In genomic region chr15:89168922-89169321, GRCm38 (mm10) we compare ENCODE assay signal across 7 mouse cellular contexts. TPM values are rescaled to one million over a fixed set of nuclear protein-coding genes. Genes with fewer than 3 reads are reported as not detected.
A peak's percentile ranks its signal among the peaks of the same experiment; 100 is the strongest.
DNase-seq lines count a peak whose midpoint lies in the region; ATAC-seq and TF ChIP-seq lines count a peak whose summit lies in the region.

No protein-coding gene starts in this region.

- no peak for TF ChIP-seq POLR2A in liver, adult 2 months (IDR thresholded peaks at IDR 0.05; ENCODE audit: extremely low read depth, insufficient read depth, low read length)

- ATAC-seq in liver, postnatal 0 days, result no peak
- no peak for ATAC-seq in embryonic facial prominence, embryonic 13.5 days (ENCODE audit: insufficient number of reproducible peaks, insufficient read depth, low FRiP score, low TSS enrichment, low read depth)
- no peak for ATAC-seq in hindbrain, embryonic 12.5 days (ENCODE audit: low FRiP score)
- no peak for ATAC-seq in neural tube, embryonic 12.5 days (ENCODE audit: low FRiP score, low read depth)

- no peak overlapping the region for H3K4me3 ChIP-seq in liver, adult 2 months (ENCODE audit: insufficient read depth, low read depth, low read length)
- no peak overlapping the region for H3K4me3 ChIP-seq in liver, postnatal 0 days (ENCODE audit: low read depth, low read length)
- peak overlapping the region; percentile 16 for H3K4me3 ChIP-seq in embryonic facial prominence, embryonic 13.5 days
- no peak overlapping the region for H3K4me3 ChIP-seq in hindbrain, embryonic 12.5 days
- no peak overlapping the region for H3K4me3 ChIP-seq in neural tube, embryonic 12.5 days

- no peak overlapping the region for H3K9ac ChIP-seq in liver, adult 2 months (ENCODE audit: low read depth, low read length)
- no peak overlapping the region for H3K9ac ChIP-seq in liver, postnatal 0 days (replicated peaks)
- H3K9ac ChIP-seq in embryonic facial prominence, embryonic 13.5 days, result peak overlapping the region; percentile 47; the same call in 1 of the 2 replicates
- H3K9ac ChIP-seq in hindbrain, embryonic 12.5 days, result 0 out of 2 replicates have a peak overlapping the region, but pooled peaks have one; percentile 38
- 0 out of 2 replicates have a peak overlapping the region, but pooled peaks have one; percentile 21 for H3K9ac ChIP-seq in neural tube, embryonic 12.5 days

- TF ChIP-seq CTCF in liver, adult 2 months (IDR thresholded peaks at IDR 0.05; ENCODE audit: low read depth, low read length), result no peak
- no peak for TF ChIP-seq CTCF in liver, postnatal 0 days (IDR thresholded peaks at IDR 0.05; ENCODE audit: low read depth)

- no peaks in the 10 kb centered on the region for H3K27me3 ChIP-seq in liver, adult 2 months (ENCODE audit: control insufficient read depth, insufficient read depth, low read length)
- H3K27me3 ChIP-seq in liver, postnatal 0 days (ENCODE audit: insufficient read depth, low read length), result peaks cover 10% of the 10 kb centered on the region; the same call in 1 of the 2 replicates
- no peaks in the 10 kb centered on the region for H3K27me3 ChIP-seq in embryonic facial prominence, embryonic 13.5 days
- H3K27me3 ChIP-seq in hindbrain, embryonic 12.5 days, result no peaks in the 10 kb centered on the region
- H3K27me3 ChIP-seq in neural tube, embryonic 12.5 days (replicated peaks), result no peaks in the 10 kb centered on the region

- peaks cover 35% of the 10 kb centered on the region; the same call in 1 of the 2 replicates for H3K79me2 ChIP-seq in liver, adult 2 months (ENCODE audit: control insufficient read depth, insufficient read depth, low read length)

- DNase-seq in liver, adult 2 months (ENCODE audit: extremely low read depth, low read depth, low spot score), result no peak
- DNase-seq in liver, postnatal 0 days, result no peak
- DNase-seq in frontal cortex, postnatal 14 days (ENCODE audit: low spot score in 2 of 2), result no peak
- no peak for DNase-seq in layer of hippocampus, adult 8-10 months (ENCODE audit: low spot score in 2 of 2)

- no peaks in the 10 kb centered on the region for H3K9me3 ChIP-seq in liver, postnatal 0 days (ENCODE audit: low read length)
- no peaks in the 10 kb centered on the region for H3K9me3 ChIP-seq in embryonic facial prominence, embryonic 13.5 days
- H3K9me3 ChIP-seq in hindbrain, embryonic 12.5 days (replicated peaks), result no peaks in the 10 kb centered on the region
- H3K9me3 ChIP-seq in neural tube, embryonic 12.5 days, result no peaks in the 10 kb centered on the region

- H3K4me1 ChIP-seq in liver, adult 2 months (ENCODE audit: control insufficient read depth, insufficient read depth, low read length), result peaks cover 28% of the 10 kb centered on the region
- H3K4me1 ChIP-seq in liver, postnatal 0 days (ENCODE audit: insufficient read depth), result peaks cover 40% of the 10 kb centered on the region
- H3K4me1 ChIP-seq in embryonic facial prominence, embryonic 13.5 days, result peaks cover 59% of the 10 kb centered on the region
- peaks cover 50% of the 10 kb centered on the region for H3K4me1 ChIP-seq in hindbrain, embryonic 12.5 days
- peaks cover 48% of the 10 kb centered on the region for H3K4me1 ChIP-seq in neural tube, embryonic 12.5 days

- TF ChIP-seq EP300 in liver, postnatal 0 days (IDR thresholded peaks at IDR 0.05; ENCODE audit: low read depth), result no peak

- H3K4me2 ChIP-seq in liver, postnatal 0 days (ENCODE audit: low read depth, low read length), result no peak overlapping the region
- peak overlapping the region; percentile 53 for H3K4me2 ChIP-seq in embryonic facial prominence, embryonic 13.5 days
- H3K4me2 ChIP-seq in hindbrain, embryonic 12.5 days (replicated peaks), result peak overlapping the region; percentile 9; the same call in 1 of the 2 replicates
- H3K4me2 ChIP-seq in neural tube, embryonic 12.5 days (replicated peaks), result peak overlapping the region; percentile 37

- WGBS in liver, adult 2 months, result 72% methylated on average over 10 of the region's 10 CpGs
- WGBS in liver, postnatal 0 days (ENCODE audit: insufficient replicate concordance), result 69% methylated on average over 10 of the region's 10 CpGs
- WGBS in embryonic facial prominence, embryonic 13.5 days, result 44% methylated on average over 10 of the region's 10 CpGs
- WGBS in hindbrain, embryonic 12.5 days, result 51% methylated on average over 10 of the region's 10 CpGs
- 65% methylated on average over 10 of the region's 10 CpGs for WGBS in neural tube, embryonic 12.5 days

- 0 out of 2 replicates have a peak overlapping the region, but pooled peaks have one; percentile 2 for H3K27ac ChIP-seq in liver, adult 2 months (replicated peaks; ENCODE audit: insufficient read depth, low read depth, low read length)
- H3K27ac ChIP-seq in liver, postnatal 0 days (ENCODE audit: low read depth), result no peak overlapping the region
- H3K27ac ChIP-seq in embryonic facial prominence, embryonic 13.5 days, result peak overlapping the region; percentile 82
- peak overlapping the region; percentile 49; the same call in 1 of the 2 replicates for H3K27ac ChIP-seq in hindbrain, embryonic 12.5 days
- H3K27ac ChIP-seq in neural tube, embryonic 12.5 days, result no peak overlapping the region

- peaks cover 30% of the 10 kb centered on the region for H3K36me3 ChIP-seq in liver, adult 2 months (ENCODE audit: control insufficient read depth, insufficient read depth, low read length)
- H3K36me3 ChIP-seq in liver, postnatal 0 days (replicated peaks; ENCODE audit: insufficient read depth, low read length), result peaks cover 32% of the 10 kb centered on the region
- H3K36me3 ChIP-seq in embryonic facial prominence, embryonic 13.5 days, result peaks cover 52% of the 10 kb centered on the region
- H3K36me3 ChIP-seq in hindbrain, embryonic 12.5 days, result peaks cover 49% of the 10 kb centered on the region
- peaks cover 59% of the 10 kb centered on the region for H3K36me3 ChIP-seq in neural tube, embryonic 12.5 days

RNA-seq across cellular contexts. Expression of gene Plxnb2, which starts 11.7 kb away (rescaled TPM):
- 80.0 and 111 TPM in 2 replicates for total RNA-seq in liver, adult 2 months (2014; rRNA removed)
- polyA plus RNA-seq in liver, adult 2 months (2012; rRNA removed), result 189 and 199 TPM in 2 replicates
- polyA plus RNA-seq in liver, postnatal 0 days (2015; fragmentation: Nextera tagmentation; extraction: Ambion mirVana), result 27.2 and 29.7 TPM in 2 replicates
- 130 and 157 TPM in 2 replicates for polyA plus RNA-seq in embryonic facial prominence, embryonic 13.5 days (2015; fragmentation: Nextera tagmentation; extraction: Ambion mirVana)
- 167 and 169 TPM in 2 replicates for polyA plus RNA-seq in hindbrain, embryonic 12.5 days (2016; fragmentation: Nextera tagmentation; extraction: Ambion mirVana)
- 123 and 126 TPM in 2 replicates for polyA plus RNA-seq in neural tube, embryonic 12.5 days (2016; fragmentation: Nextera tagmentation; extraction: Ambion mirVana)
- total RNA-seq in layer of hippocampus, adult 8-10 months (2022), result 10 to 100 TPM; 54.0 to 78.5 (median 67.5) TPM

RNA-seq across cellular contexts. Expression of gene Mapk11, which starts 19.5 kb away (rescaled TPM):
- 0.74 and 1.1 TPM in 2 replicates for total RNA-seq in liver, adult 2 months (2014; rRNA removed)
- 1.1 and 1.3 TPM in 2 replicates for polyA plus RNA-seq in liver, adult 2 months (2012; rRNA removed)
- polyA plus RNA-seq in liver, postnatal 0 days (2015; fragmentation: Nextera tagmentation; extraction: Ambion mirVana), result 0.66 and 0.81 TPM in 2 replicates
- polyA plus RNA-seq in embryonic facial prominence, embryonic 13.5 days (2015; fragmentation: Nextera tagmentation; extraction: Ambion mirVana), result 13.3 and 13.5 TPM in 2 replicates
- 39.0 and 41.9 TPM in 2 replicates for polyA plus RNA-seq in hindbrain, embryonic 12.5 days (2016; fragmentation: Nextera tagmentation; extraction: Ambion mirVana)
- polyA plus RNA-seq in neural tube, embryonic 12.5 days (2016; fragmentation: Nextera tagmentation; extraction: Ambion mirVana), result 45.7 and 46.6 TPM in 2 replicates
- 10 to 100 TPM; 21.4 to 27.4 (median 24.8) TPM for total RNA-seq in layer of hippocampus, adult 8-10 months (2022)

RNA-seq across cellular contexts. Expression of gene Dennd6b, which starts 27.4 kb away (rescaled TPM):
- total RNA-seq in liver, adult 2 months (2014; rRNA removed), result 2.8 and 3.4 TPM in 2 replicates
- polyA plus RNA-seq in liver, adult 2 months (2012; rRNA removed), result 8.4 and 10.0 TPM in 2 replicates
- 2.6 and 2.7 TPM in 2 replicates for polyA plus RNA-seq in liver, postnatal 0 days (2015; fragmentation: Nextera tagmentation; extraction: Ambion mirVana)
- polyA plus RNA-seq in embryonic facial prominence, embryonic 13.5 days (2015; fragmentation: Nextera tagmentation; extraction: Ambion mirVana), result 21.3 TPM in 2 replicates
- polyA plus RNA-seq in hindbrain, embryonic 12.5 days (2016; fragmentation: Nextera tagmentation; extraction: Ambion mirVana), result 54.6 and 57.7 TPM in 2 replicates
- 55.5 and 62.6 TPM in 2 replicates for polyA plus RNA-seq in neural tube, embryonic 12.5 days (2016; fragmentation: Nextera tagmentation; extraction: Ambion mirVana)
- 10 to 100 TPM; 38.9 to 52.1 (median 45.1) TPM for total RNA-seq in layer of hippocampus, adult 8-10 months (2022)

RNA-seq across cellular contexts. Expression of gene Mapk12, which starts 28.4 kb away (rescaled TPM):
- 2.4 and 3.3 TPM in 2 replicates for total RNA-seq in liver, adult 2 months (2014; rRNA removed)
- polyA plus RNA-seq in liver, adult 2 months (2012; rRNA removed), result 1.6 and 2.1 TPM in 2 replicates
- polyA plus RNA-seq in liver, postnatal 0 days (2015; fragmentation: Nextera tagmentation; extraction: Ambion mirVana), result 2.1 and 2.4 TPM in 2 replicates
- 4.6 and 4.7 TPM in 2 replicates for polyA plus RNA-seq in embryonic facial prominence, embryonic 13.5 days (2015; fragmentation: Nextera tagmentation; extraction: Ambion mirVana)
- 10.0 and 11.4 TPM in 2 replicates for polyA plus RNA-seq in hindbrain, embryonic 12.5 days (2016; fragmentation: Nextera tagmentation; extraction: Ambion mirVana)
- polyA plus RNA-seq in neural tube, embryonic 12.5 days (2016; fragmentation: Nextera tagmentation; extraction: Ambion mirVana), result 11.7 and 13.4 TPM in 2 replicates
- 1 to 10 TPM; 4.9 to 9.7 (median 7.0) TPM for total RNA-seq in layer of hippocampus, adult 8-10 months (2022)

RNA-seq across cellular contexts. Expression of gene Hdac10, which starts 40.4 kb away (rescaled TPM):
- 10.0 and 10.5 TPM in 2 replicates for total RNA-seq in liver, adult 2 months (2014; rRNA removed)
- polyA plus RNA-seq in liver, adult 2 months (2012; rRNA removed), result 16.8 and 22.0 TPM in 2 replicates
- 4.9 and 6.3 TPM in 2 replicates for polyA plus RNA-seq in liver, postnatal 0 days (2015; fragmentation: Nextera tagmentation; extraction: Ambion mirVana)
- 19.5 and 19.6 TPM in 2 replicates for polyA plus RNA-seq in embryonic facial prominence, embryonic 13.5 days (2015; fragmentation: Nextera tagmentation; extraction: Ambion mirVana)
- polyA plus RNA-seq in hindbrain, embryonic 12.5 days (2016; fragmentation: Nextera tagmentation; extraction: Ambion mirVana), result 18.8 and 22.0 TPM in 2 replicates
- polyA plus RNA-seq in neural tube, embryonic 12.5 days (2016; fragmentation: Nextera tagmentation; extraction: Ambion mirVana), result 23.6 and 25.1 TPM in 2 replicates
- 10 to 100 TPM; 14.7 to 19.3 (median 15.9) TPM for total RNA-seq in layer of hippocampus, adult 8-10 months (2022)

Comparison
In these comparisons a context has a peak if more than half of its experiments do, and no peak if none do; other contexts are left out.
1. H3K27ac ChIP-seq: peak in liver, adult 2 months (single experiment), embryonic facial prominence, embryonic 13.5 days (single experiment) and hindbrain, embryonic 12.5 days (single experiment); none in liver, postnatal 0 days (single experiment) and neural tube, embryonic 12.5 days (single experiment).
2. H3K9ac ChIP-seq: peak in embryonic facial prominence, embryonic 13.5 days (single experiment), hindbrain, embryonic 12.5 days (single experiment) and neural tube, embryonic 12.5 days (single experiment); none in liver, adult 2 months (single experiment) and liver, postnatal 0 days (single experiment).